Mouse (Mus musculus) ES-Bruce4 (cell line): Measurements from ENCODE around the gene Zfp37. TPM values are rescaled to one million over a fixed set of nuclear protein-coding genes. Genes with fewer than 3 reads are reported as not detected.
"Not testable (repeated sequence)": the region's sequence is repeated elsewhere in the genome, so short reads cannot be mapped to it uniquely, and the experiment has no call there.

Experiments used
- H3K27ac ChIP-seq: 2 replicates; pipeline ENCODE4 v1.5.1; 2012; ENCODE audit warnings: low read length, inconsistent platforms; ENCODE audit not compliant: insufficient read depth
- H3K27me3 ChIP-seq: 2 replicates; pipeline ENCODE4 v1.6.1; 2012; ENCODE audit warnings: mild to moderate bottlenecking, low read length, inconsistent platforms; ENCODE audit not compliant: control insufficient read depth, poor library complexity, insufficient read depth, severe bottlenecking
- H3K36me3 ChIP-seq: 2 replicates; pipeline ENCODE4 v1.6.1; 2012; ENCODE audit warnings: inconsistent platforms, mild to moderate bottlenecking, low read length, moderate library complexity; ENCODE audit not compliant: control insufficient read depth, poor library complexity, insufficient read depth, severe bottlenecking
- H3K4me1 ChIP-seq: one replicate; pipeline ENCODE4 v1.8.1; 2011; ENCODE audit warnings: low read length; ENCODE audit not compliant: control insufficient read depth, insufficient read depth
- H3K4me3 ChIP-seq: 2 replicates; pipeline ENCODE4 v1.5.1; 2011; ENCODE audit warnings: low read depth, mild to moderate bottlenecking, low read length
- H3K9ac ChIP-seq: 2 replicates; pipeline ENCODE4 v1.6.1; 2012; ENCODE audit warnings: low read depth, mild to moderate bottlenecking, inconsistent platforms; ENCODE audit not compliant: poor library complexity, severe bottlenecking
- H3K9me3 ChIP-seq: replicated peaks from 2 replicates; pipeline ENCODE4 v1.6.1; 2012; ENCODE audit warnings: mild to moderate bottlenecking, low read length, inconsistent platforms; ENCODE audit not compliant: control insufficient read depth, poor library complexity, insufficient read depth, severe bottlenecking
- CTCF ChIP-seq: IDR thresholded peaks from one replicate; pipeline ENCODE4 v1.8.1; 2011; ENCODE audit warnings: low read depth, low read length
- EP300 ChIP-seq: IDR thresholded peaks from 2 replicates; pipeline ENCODE4 v1.6.1; 2011; ENCODE audit warnings: low read depth, low read length; ENCODE audit not compliant: insufficient read depth
- POLR2A ChIP-seq: IDR thresholded peaks from one replicate; pipeline ENCODE4 v1.8.1; 2011; ENCODE audit warnings: low read length; ENCODE audit not compliant: insufficient read depth
- polyA plus RNA-seq: library from polyadenylated mRNA; stranded (reverse); fragments of >200 nt; gene quantifications from 2 replicates; pipeline ENCODE4 v1.2.4, GENCODE M21; 2011; ENCODE audit warnings: low read depth; ENCODE audit not compliant: missing spikeins, insufficient read depth, insufficient read length

Zfp37 gene
- polyA plus RNA-seq, 1 experiment, result 12.7 TPM

- Histone ChIP-seq H3K27ac (no peak overlapping the region), H3K9me3 (no peaks in the 10 kb centered on the region), H3K36me3 (no peaks in the 10 kb centered on the region), H3K4me3 (no peak overlapping the region), H3K27me3 (no peaks in the 10 kb centered on the region), H3K4me1 (no peaks in the 10 kb centered on the region), H3K9ac (no peak overlapping the region)
- TF ChIP-seq CTCF, result no peak
- no peak for TF ChIP-seq EP300
- TF ChIP-seq POLR2A, result no peak
These were observed 41.8 kb upstream of the Zfp37 start for GRCm38 (mm10) chr4:62272696-62273095.

- no peaks in the 10 kb centered on the region for H3K27me3 ChIP-seq
- H3K4me3 ChIP-seq, result no peak overlapping the region
- H3K9ac ChIP-seq, result no peak overlapping the region
- no peak overlapping the region for H3K27ac ChIP-seq
- H3K9me3 ChIP-seq, result no peaks in the 10 kb centered on the region
- TF ChIP-seq CTCF, result no peak
- no peak for TF ChIP-seq POLR2A
- no peak for TF ChIP-seq EP300
- no peaks in the 10 kb centered on the region for H3K36me3 ChIP-seq
- H3K4me1 ChIP-seq, result peaks cover 1% of the 10 kb centered on the region
These were observed 36.3 kb upstream of the Zfp37 start for GRCm38 (mm10) chr4:62267101-62267500.

- H3K27ac ChIP-seq, H3K4me1 ChIP-seq, H3K4me3 ChIP-seq, H3K9ac ChIP-seq, H3K9me3 ChIP-seq, H3K36me3 ChIP-seq, H3K27me3 ChIP-seq: not testable (repeated sequence)
These were observed 35.2 kb upstream of the Zfp37 start for GRCm38 (mm10) chr4:62266016-62266415.

GRCm38 (mm10) chr4:62265154-62265836 lies 34.4 kb upstream of the Zfp37 start:
- Histone ChIP-seq H3K4me1 (peaks cover 1% of the 10 kb centered on the region), H3K27ac (no peak overlapping the region), H3K27me3 (no peaks in the 10 kb centered on the region), H3K36me3 (no peaks in the 10 kb centered on the region), H3K9ac (no peak overlapping the region), H3K4me3 (no peak overlapping the region), H3K9me3 (no peaks in the 10 kb centered on the region)
- TF ChIP-seq CTCF, result no peak
- no peak for TF ChIP-seq EP300
- no peak for TF ChIP-seq POLR2A

- Histone ChIP-seq H3K9ac (no peak overlapping the region), H3K27ac (no peak overlapping the region), H3K4me1 (peaks cover 1% of the 10 kb centered on the region), H3K36me3 (no peaks in the 10 kb centered on the region), H3K9me3 (no peaks in the 10 kb centered on the region), H3K4me3 (no peak overlapping the region), H3K27me3 (no peaks in the 10 kb centered on the region)
- TF ChIP-seq CTCF (no peak), EP300 (no peak), POLR2A (no peak)
These were observed 32.4 kb upstream of the Zfp37 start for GRCm38 (mm10) chr4:62263133-62263844.

- TF ChIP-seq CTCF (no peak), EP300 (peak; percentile 84)
- no peak within 1 kb of the TSS for H3K9ac ChIP-seq
- no peaks in the 10 kb centered on the region for H3K9me3 ChIP-seq
- H3K27ac ChIP-seq, result no peak within 1 kb of the TSS
- peaks cover 1% of the 10 kb centered on the region for H3K4me1 ChIP-seq
- H3K4me3 ChIP-seq, result no peak within 1 kb of the TSS
- H3K27me3 ChIP-seq, result no peaks in the 10 kb centered on the region
- H3K36me3 ChIP-seq, result no peaks in the 10 kb centered on the region
These were observed 31.4 kb upstream of the Zfp37 start, which contains the start of gene Slc31a2 for GRCm38 (mm10) chr4:62262276-62262675. Gene Slc31a2, plus strand, starts transcription at chr4:62262562.
